Mouse (Mus musculus) left cerebral cortex, postnatal 4 days (tissue): ENCODE results near the gene Cpsf3. TPM values are rescaled to one million over a fixed set of nuclear protein-coding genes. Genes with fewer than 3 reads are reported as not detected.

Experiments used
- DNase-seq: peaks from one replicate; pipeline ENCODE4 v3.0.0-alpha.2; 2022
- intact Hi-C: fragments of 180-260 bp; cut with DNase I; formaldehyde crosslinking; loops from one replicate; pipeline ENCODE4 v1.15.1; 2025
- total RNA-seq, 2 experiments: library from RNA; stranded (reverse); gene quantifications; 2 replicates each; pipeline ENCODE4 v1.2.3; 2021

The Cpsf3 gene
- total RNA-seq, 2 experiments from 2014 or later = 54.6 to 58.0 TPM

DNA sequence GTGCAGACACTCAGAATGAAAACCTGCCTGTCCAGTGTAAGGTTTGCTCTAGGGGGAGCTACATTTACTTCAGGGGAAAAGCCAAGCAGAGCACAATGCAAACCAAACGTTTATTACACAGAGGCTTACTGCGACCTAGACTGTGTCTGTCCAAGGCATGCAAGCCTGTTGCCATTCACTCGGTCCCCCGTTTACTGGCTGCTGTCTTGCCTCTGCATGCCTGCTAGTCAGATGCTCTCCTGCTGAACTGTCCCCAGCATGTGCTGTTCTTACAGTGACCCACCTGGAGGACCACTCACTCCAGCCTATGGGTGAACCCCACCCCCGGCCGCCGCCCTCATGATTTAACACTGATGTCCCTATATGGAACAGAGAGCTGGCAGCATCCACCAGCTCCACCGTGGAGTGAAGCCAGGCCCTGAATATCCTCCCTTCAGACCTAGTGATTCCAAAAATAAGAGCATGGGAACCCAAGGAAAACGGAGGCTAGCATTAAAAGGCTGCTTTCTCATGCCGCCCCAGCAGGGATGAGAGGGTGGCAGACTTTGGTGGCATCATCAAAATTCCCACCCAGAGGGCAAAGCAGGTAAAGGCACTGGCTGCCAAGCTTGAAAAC lies 45.9 kb downstream of the Cpsf3 start:
- intact Hi-C loops = no loop called here
- DNase-seq = no peak

DNA sequence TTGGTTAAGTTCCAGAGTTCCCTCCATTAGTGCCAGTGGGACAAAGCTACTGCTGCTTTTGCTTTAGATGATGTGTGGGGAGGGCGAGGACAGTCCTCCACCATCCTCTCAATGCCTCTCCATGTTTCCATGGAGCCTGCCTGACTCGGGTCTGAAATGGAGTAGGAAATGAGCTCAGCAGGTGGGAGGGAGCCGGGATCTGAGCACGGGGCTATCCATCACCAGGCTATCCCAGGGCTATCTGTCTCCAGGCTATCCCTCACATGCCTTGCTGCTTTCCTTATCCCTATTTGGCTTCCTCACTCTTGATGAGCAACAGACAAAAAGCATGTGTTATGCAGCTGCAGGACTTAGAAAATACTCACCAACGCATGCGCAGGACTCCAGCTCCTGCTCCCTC lies 46.5 kb downstream of the Cpsf3 start:
- intact Hi-C loops = no loop called here
- no peak for DNase-seq

DNA sequence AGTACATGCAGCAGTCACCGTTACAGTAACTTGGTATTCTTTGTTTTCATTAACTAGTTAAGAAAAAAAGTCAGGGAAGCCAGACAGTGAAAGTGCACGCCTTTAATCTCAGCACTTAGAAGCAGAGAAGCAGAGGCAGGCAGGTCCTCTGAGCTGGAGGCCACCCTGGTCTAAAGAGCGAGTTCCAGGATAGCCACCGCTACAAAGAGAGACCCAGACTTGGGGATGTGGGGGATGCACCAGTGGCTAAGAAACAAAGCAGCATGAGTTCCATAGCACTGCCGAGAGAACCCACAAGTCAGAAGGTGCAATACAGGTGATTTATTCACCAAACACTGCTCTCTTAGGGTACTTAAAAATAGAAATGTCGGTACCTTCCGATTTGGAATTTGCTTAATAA lies 47.8 kb downstream of the Cpsf3 start:
- DNase-seq = no peak
- intact Hi-C loops = no loop called here

DNA sequence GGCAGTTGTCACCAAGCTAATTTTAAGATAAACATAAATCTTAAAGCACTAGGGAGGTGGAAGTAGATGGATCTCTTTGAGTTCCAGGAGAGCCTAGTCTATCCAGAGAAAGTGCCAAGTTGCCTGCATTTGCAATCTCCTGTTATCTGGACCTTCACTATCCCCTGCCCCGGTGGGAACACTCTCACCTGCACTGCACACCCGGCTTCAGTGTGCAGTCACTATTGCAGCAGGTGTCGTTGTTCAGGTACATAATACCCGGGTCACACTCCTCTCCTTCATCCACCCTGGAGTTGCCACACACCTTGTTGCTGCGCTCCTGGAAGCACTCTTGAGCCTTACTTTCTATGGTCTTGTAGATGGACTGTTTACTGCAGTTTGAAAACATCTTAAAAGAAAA lies 48.6 kb downstream of the Cpsf3 start:
- DNase-seq = no peak
- intact Hi-C loops = no loop called here

DNA sequence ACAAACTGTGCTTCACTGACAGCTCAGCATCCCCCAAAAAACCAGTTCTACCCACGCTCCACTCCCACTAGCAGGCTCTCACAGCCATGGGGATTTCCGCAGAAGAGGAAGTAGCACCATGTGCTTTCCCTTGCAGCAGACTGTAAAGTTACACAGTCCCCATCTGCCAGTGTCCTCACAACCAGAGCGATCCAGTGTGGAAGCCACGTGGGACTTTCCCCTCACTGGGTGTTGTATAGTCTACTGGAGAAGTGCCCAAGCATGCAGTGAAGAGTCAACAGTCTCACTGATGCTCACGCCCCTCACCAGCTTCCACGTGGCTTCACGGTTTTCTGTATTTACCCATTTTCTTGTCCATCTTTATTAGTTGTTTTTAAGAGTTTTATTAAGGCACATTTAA lies 50.7 kb downstream of the Cpsf3 start:
- no peak for DNase-seq

DNA sequence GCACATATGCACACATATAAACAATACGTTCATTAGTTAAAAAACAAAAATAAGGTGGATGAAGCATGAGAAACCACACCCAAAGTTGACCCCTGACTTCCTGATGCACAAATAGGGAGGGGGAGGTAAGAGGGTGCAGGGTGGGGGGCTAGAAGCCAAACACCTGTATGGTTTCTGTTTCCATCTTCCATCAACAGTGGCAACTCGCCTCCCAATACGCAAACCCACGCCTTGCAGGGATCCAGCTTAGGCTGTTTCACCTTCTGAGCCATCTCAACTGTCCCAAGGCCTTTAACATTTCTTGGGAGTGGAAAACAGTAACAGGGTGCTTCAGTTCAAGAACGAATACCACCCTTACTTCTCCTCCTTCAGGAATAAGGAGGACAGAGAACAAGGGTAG lies 52.0 kb downstream of the Cpsf3 start:
- intact Hi-C loops = no loop called here
- no peak for DNase-seq

More for the DNA sequence above, 50.7 kb downstream of the Cpsf3 start:
- intact Hi-C loops = no loop called here

DNA sequence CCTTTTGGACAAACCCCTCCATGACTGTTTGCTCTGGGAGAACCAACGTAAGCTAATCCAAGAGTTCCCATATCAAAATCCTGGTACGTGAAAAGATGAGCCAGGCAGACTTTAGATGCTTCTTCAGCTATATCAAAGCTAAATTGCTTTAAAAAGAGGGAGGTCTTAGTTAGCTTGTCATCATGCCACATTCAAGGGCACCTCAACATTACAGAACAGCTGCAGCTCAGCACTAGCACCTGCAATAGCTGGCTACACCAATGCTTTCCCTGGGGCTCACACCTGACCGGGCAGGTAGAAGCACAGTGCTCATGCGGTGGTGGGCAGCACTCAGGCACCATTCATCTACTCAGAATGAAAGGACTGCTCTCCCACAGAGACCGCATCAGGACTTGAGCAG lies 55.5 kb downstream of the Cpsf3 start:
- no peak for DNase-seq
- intact Hi-C loops = no loop called here

DNA sequence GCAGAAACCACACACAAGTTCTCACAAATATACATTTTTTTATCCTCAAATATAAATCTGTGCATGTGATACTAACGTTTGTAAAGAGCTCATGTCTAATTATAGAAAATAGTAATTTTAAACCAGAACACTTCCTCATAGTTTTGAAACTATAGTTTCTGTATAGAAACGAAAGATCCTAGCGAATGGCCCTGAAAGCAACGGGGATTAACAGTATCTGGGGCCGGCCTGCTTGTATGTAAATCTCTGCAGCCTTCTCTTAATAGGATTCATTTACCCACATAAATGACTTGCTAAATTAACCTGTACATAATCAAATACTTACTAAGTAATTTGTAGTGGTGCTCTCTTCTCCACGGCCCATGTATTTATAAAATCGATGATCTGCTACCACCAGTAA lies 61.8 kb downstream of the Cpsf3 start:
- intact Hi-C loops = no loop called here
- DNase-seq = no peak

DNA sequence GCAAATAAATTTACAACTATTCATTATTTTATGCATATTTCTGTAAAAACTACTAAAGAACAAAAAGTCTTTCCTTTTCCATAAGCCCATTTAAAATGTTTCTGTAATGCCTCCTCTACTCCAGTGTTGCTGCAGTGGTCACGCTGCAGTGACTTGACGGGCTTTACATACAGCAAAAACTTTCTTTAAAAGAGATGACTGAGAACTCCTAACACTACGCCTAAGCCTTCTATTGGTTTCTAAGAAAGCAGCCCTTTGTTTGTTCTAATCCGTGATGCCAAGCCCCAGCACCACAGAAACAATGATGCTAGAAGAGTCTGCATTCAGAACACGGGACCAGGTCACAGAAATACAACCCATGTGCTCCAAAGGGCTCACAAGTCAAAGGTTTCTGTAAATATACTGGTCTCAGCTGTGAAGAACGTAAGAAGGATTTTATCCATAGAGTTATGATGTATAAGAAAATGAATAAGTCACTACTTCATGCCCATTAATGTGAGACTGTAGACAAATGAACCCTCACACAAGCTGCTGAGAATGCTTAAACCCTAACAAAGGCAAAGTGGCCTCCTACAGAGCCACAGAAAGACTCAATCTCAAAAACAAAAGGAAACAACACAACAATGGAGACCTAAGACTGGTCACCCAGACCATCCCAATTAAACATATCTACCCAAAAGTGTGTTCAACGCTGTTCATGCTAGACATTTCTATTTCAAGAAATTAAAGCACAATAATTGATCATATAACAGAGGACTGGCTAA lies 65.1 kb downstream of the Cpsf3 start:
- no peak for DNase-seq
- intact Hi-C loops = no loop called here

DNA sequence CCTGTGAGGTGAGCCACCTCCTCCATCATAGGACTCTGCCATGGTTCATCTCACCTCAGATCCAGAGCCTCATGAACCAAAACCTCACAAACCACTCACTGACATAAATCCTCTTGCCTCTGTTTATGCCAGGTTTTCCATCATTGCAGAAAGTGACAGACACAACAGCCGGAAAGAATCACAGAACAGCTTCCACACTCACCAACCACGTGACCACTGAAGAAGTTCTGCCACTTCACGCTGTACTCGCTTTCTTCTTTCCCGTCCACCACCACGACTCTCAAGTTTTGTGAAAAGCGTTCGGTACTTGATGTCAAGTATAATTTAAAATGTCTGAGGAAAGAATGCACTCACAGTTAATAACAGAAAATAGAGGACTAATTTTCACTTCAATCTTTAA lies 68.5 kb downstream of the Cpsf3 start:
- intact Hi-C loops = no loop called here
- DNase-seq = no peak

DNA sequence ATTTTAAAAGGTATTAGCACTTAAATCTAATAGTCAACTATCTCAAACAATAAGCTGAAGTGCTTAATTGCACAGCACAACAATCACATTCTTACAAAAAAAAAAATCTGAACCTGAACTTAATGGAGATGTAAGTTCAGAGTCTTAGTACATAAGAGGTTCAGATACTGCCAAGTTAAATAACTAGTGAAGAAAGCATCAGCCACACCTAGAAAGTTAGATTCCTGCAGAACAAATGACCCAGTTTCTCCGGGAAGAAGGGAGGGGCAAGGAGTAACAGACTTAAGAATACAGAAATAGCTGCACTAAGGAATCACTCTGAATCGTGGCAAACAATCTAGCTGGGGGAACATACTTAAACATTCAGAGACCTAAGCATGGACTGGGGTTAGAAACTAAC lies 77.5 kb downstream of the Cpsf3 start:
- no peak for DNase-seq
- intact Hi-C loops = no loop called here

DNA sequence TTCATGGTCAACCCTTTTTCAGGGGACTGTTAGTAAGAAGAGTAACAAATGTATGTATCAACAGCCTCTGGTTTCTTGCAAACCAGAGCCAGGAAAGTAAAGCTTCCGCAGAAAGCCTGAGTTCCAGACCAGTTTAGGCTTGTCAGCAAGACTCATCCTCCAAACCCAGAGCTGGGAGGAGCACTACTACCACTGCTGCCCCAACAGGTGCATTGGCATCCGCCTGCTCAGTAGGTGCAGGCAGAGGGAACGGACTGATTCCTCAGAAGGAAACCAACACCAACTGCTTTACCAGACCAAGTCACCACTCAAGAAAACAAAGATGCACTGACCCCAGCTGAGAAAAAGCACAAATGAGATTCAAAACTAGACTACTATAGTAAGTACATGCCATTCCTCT lies 78.0 kb downstream of the Cpsf3 start:
- intact Hi-C loops = no loop called here
- DNase-seq = no peak

Other genes starting within 250 kb of the Cpsf3 start
- 10 to 100 TPM; 33.4 to 35.3 TPM for gene Itgb1bp1, start 893 bp downstream of the Cpsf3 start, total RNA-seq
- 10 to 100 TPM; 18.7 to 22.2 TPM for gene Iah1, start 31.0 kb downstream of the Cpsf3 start, total RNA-seq
- gene Adam17, start 88.2 kb downstream of the Cpsf3 start, total RNA-seq = 10 to 100 TPM; 18.7 to 24.8 TPM
- gene Ywhaq, start 132.2 kb downstream of the Cpsf3 start, total RNA-seq = 100 to 1,000 TPM; 657 to 673 TPM